Mouse (Mus musculus): ENCODE measurements around the gene Kpna4. TPM values are rescaled to one million over a fixed set of nuclear protein-coding genes. Genes with fewer than 3 reads are reported as not detected.

Gene Kpna4
- 81.6 and 88.5 TPM in 2 replicates for polyA plus RNA-seq (2012; ENCODE audit: insufficient read depth, insufficient read length, low replicate concordance, missing spikeins)

DNA sequence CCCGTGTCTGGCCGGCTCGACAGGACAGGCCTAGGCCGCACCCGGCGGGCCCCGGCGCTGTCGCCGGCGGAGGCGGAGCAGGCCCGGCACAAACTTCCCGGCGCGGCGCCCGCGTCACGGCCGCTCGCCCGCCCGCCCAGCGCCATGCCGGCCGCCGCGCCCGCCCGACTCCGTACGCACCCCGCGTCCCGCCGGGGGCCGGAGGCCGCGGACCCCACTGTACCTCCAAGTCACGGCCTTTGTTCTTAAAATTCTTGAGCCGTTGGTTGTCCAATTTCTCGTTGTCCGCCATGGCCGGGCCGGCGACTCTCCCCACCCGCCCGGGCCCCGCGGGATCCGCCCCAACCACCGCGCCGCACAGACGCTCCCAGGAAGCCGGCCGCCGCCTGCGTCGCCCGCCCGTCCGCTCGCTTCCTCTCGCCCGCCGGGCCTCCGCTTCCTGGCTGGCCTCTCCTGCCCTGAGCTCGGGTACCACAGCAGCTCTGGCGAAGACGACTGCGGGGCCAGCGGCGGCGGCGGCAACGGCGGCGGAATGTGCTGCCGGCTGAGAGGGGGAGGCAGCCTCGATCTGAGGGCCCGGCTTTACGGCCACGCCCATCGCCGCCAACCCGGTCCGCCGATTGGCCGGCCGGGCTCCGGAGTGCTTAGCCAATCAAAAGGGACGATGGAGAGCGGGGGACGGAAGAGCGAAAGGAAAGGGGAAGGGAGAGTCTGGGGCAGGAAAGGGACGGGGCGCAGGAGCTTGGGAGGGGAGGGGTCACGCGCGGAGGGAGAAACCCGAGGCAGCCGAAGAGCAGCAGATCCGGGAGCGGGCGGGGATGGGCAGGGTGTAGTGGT, at the start of gene Kpna4:
Gene Kpna4, minus strand, starts transcription at position 605 of the 837 bp plus-strand sequence.
- peak within 1 kb of the TSS; percentile 100 for H3K4me3 ChIP-seq (ENCODE audit: insufficient read depth, low read depth, low read length)
- peak within 1 kb of the TSS; percentile 65 for H3K27ac ChIP-seq (ENCODE audit: insufficient read depth, low read depth, low read length)
- TF ChIP-seq CTCF (IDR thresholded peaks at IDR 0.05; ENCODE audit: insufficient read depth, low read depth, low read length) (no peak), POLR2A (IDR thresholded peaks at IDR 0.05; ENCODE audit: insufficient read depth, low read depth, low read length) (peak; percentile 91)
- 2% methylated on average over 107 of the region's 107 CpGs for WGBS
- H3K4me1 ChIP-seq (ENCODE audit: control insufficient read depth, insufficient read depth, low read length): no peaks in the 10 kb centered on the region

- 7% methylated on average over 1 of the region's 1 CpGs for WGBS
- Histone ChIP-seq H3K4me3 (ENCODE audit: insufficient read depth, low read depth, low read length) (no peak overlapping the region), H3K4me1 (ENCODE audit: control insufficient read depth, insufficient read depth, low read length) (peaks cover 3% of the 10 kb centered on the region; the same call in 1 of the 2 replicates), H3K27ac (ENCODE audit: insufficient read depth, low read depth, low read length) (no peak overlapping the region)
- TF ChIP-seq POLR2A (IDR thresholded peaks at IDR 0.05; ENCODE audit: insufficient read depth, low read depth, low read length) (no peak), CTCF (IDR thresholded peaks at IDR 0.05; ENCODE audit: insufficient read depth, low read depth, low read length) (no peak)
Observed at GRCm38 (mm10) chr3:69175229-69175628, 48.3 kb upstream of the Kpna4 start.

GRCm38 (mm10) chr3:69171123-69171522, 44.2 kb upstream of the Kpna4 start:
- TF ChIP-seq POLR2A (IDR thresholded peaks at IDR 0.05; ENCODE audit: insufficient read depth, low read depth, low read length) (no peak), CTCF (IDR thresholded peaks at IDR 0.05; ENCODE audit: insufficient read depth, low read depth, low read length) (no peak)
- H3K4me3 ChIP-seq (ENCODE audit: insufficient read depth, low read depth, low read length): no peak overlapping the region
- no peaks in the 10 kb centered on the region for H3K4me1 ChIP-seq (ENCODE audit: control insufficient read depth, insufficient read depth, low read length)
- no peak overlapping the region for H3K27ac ChIP-seq (ENCODE audit: insufficient read depth, low read depth, low read length)
- WGBS: 39% methylated on average over 4 of the region's 4 CpGs

DNA sequence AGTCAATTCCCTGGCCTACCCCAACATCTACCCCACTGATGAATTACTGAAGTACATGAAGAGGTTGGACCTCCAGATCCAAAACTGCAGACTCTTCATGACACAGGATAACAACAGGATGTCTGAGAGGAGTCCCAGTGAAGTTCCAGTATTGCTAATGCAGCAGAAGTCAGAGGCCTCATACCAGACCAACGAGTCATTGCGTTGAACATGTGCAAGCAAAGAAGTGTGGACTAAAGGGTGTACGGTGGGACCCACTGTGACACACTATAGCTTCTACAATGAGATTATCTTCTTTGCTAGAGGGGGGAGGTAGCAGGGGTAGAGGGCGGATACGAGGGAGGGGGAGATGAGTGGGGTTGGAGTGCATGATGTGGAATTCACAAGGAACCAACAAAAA, 42.9 kb upstream of the Kpna4 start:
- 86% methylated on average over 5 of the region's 5 CpGs for WGBS
- no peaks in the 10 kb centered on the region for H3K4me1 ChIP-seq (ENCODE audit: control insufficient read depth, insufficient read depth, low read length)
- H3K4me3 ChIP-seq (ENCODE audit: insufficient read depth, low read depth, low read length): no peak overlapping the region
- TF ChIP-seq CTCF (IDR thresholded peaks at IDR 0.05; ENCODE audit: insufficient read depth, low read depth, low read length) (no peak), POLR2A (IDR thresholded peaks at IDR 0.05; ENCODE audit: insufficient read depth, low read depth, low read length) (no peak)
- H3K27ac ChIP-seq (ENCODE audit: insufficient read depth, low read depth, low read length): no peak overlapping the region

- no peak overlapping the region for H3K4me3 ChIP-seq (ENCODE audit: insufficient read depth, low read depth, low read length)
- H3K27ac ChIP-seq (ENCODE audit: insufficient read depth, low read depth, low read length): no peak overlapping the region
- no peaks in the 10 kb centered on the region for H3K4me1 ChIP-seq (ENCODE audit: control insufficient read depth, insufficient read depth, low read length)
- WGBS: 91% methylated on average over 9 of the region's 9 CpGs
- TF ChIP-seq POLR2A (IDR thresholded peaks at IDR 0.05; ENCODE audit: insufficient read depth, low read depth, low read length): no peak
- no peak for TF ChIP-seq CTCF (IDR thresholded peaks at IDR 0.05; ENCODE audit: insufficient read depth, low read depth, low read length)
Observed at GRCm38 (mm10) chr3:69168724-69169123, 41.8 kb upstream of the Kpna4 start.

- TF ChIP-seq CTCF (IDR thresholded peaks at IDR 0.05; ENCODE audit: insufficient read depth, low read depth, low read length) (no peak), POLR2A (IDR thresholded peaks at IDR 0.05; ENCODE audit: insufficient read depth, low read depth, low read length) (no peak)
- H3K4me1 ChIP-seq (ENCODE audit: control insufficient read depth, insufficient read depth, low read length): no peaks in the 10 kb centered on the region
Observed at GRCm38 (mm10) chr3:69163057-69163456, 36.1 kb upstream of the Kpna4 start.

GRCm38 (mm10) chr3:69160429-69160828, 33.5 kb upstream of the Kpna4 start:
- H3K4me3 ChIP-seq (ENCODE audit: insufficient read depth, low read depth, low read length): no peak overlapping the region
- H3K4me1 ChIP-seq (ENCODE audit: control insufficient read depth, insufficient read depth, low read length): no peaks in the 10 kb centered on the region
- TF ChIP-seq POLR2A (IDR thresholded peaks at IDR 0.05; ENCODE audit: insufficient read depth, low read depth, low read length) (no peak), CTCF (IDR thresholded peaks at IDR 0.05; ENCODE audit: insufficient read depth, low read depth, low read length) (no peak)
- H3K27ac ChIP-seq (ENCODE audit: insufficient read depth, low read depth, low read length): no peak overlapping the region
- WGBS: 84% methylated on average over 1 of the region's 1 CpGs

More at GRCm38 (mm10) chr3:69163057-69163456, 36.1 kb upstream of the Kpna4 start:
- WGBS: 88% methylated on average over 6 of the region's 6 CpGs
- H3K27ac ChIP-seq (ENCODE audit: insufficient read depth, low read depth, low read length): no peak overlapping the region
- no peak overlapping the region for H3K4me3 ChIP-seq (ENCODE audit: insufficient read depth, low read depth, low read length)

DNA sequence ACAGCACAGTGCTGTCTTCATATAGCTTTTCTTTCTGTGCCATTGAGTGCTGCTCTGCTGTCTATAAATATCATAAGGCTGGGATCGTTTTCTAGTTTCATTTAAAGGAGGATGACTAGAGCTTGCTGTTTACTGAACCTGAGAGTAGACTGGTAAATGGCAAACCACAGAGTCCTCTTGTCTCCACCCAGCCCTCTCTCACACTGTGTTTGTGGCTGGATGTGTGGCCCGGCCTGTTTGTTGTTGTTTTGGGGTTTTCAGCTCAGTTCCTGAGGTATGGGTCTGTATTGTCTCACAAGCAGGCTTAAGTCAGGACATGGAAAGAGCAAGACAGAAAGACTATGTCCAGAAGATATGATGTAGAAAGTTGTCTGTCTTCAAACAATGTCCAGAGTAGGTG, 32.6 kb upstream of the Kpna4 start:
- no peak overlapping the region for H3K27ac ChIP-seq (ENCODE audit: insufficient read depth, low read depth, low read length)
- H3K4me3 ChIP-seq (ENCODE audit: insufficient read depth, low read depth, low read length): no peak overlapping the region
- WGBS: 84% methylated on average over 2 of the region's 2 CpGs
- no peaks in the 10 kb centered on the region for H3K4me1 ChIP-seq (ENCODE audit: control insufficient read depth, insufficient read depth, low read length)
- no peak for TF ChIP-seq POLR2A (IDR thresholded peaks at IDR 0.05; ENCODE audit: insufficient read depth, low read depth, low read length)
- no peak for TF ChIP-seq CTCF (IDR thresholded peaks at IDR 0.05; ENCODE audit: insufficient read depth, low read depth, low read length)

DNA sequence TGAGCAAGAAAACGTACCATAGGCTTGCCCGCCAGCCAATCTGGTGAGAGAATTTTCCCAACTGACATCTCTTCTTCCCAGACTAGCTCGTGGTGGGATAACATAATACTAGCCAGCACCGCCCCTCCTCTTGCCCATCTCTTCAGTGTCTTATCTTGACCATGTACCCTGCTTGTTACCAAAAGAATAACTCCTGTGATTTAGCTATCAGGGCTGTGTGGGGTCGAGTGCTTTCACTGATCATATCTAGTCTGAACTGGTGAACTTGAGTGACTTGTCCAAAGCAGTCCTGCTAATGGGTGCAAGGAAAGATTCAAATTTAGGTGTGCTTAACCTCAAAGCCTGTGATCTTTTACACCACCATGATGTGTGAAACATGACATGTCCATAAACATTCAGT, 31.0 kb upstream of the Kpna4 start:
- Histone ChIP-seq H3K4me3 (ENCODE audit: insufficient read depth, low read depth, low read length) (no peak overlapping the region), H3K4me1 (ENCODE audit: control insufficient read depth, insufficient read depth, low read length) (no peaks in the 10 kb centered on the region), H3K27ac (ENCODE audit: insufficient read depth, low read depth, low read length) (no peak overlapping the region)
- 91% methylated on average over 5 of the region's 5 CpGs for WGBS
- TF ChIP-seq CTCF (IDR thresholded peaks at IDR 0.05; ENCODE audit: insufficient read depth, low read depth, low read length) (no peak), POLR2A (IDR thresholded peaks at IDR 0.05; ENCODE audit: insufficient read depth, low read depth, low read length) (no peak)
